Mouse (Mus musculus) hindbrain, embryonic 12.5 days (tissue): ENCODE results near the gene Sirt4. TPM values are rescaled to one million over a fixed set of nuclear protein-coding genes. Genes with fewer than 3 reads are reported as not detected.
"Not testable (repeated sequence)": the region's sequence is repeated elsewhere in the genome, so short reads cannot be mapped to it uniquely, and the experiment has no call there.

Experiments
- ATAC-seq: fragments of 200-750 bp; cut with Nextera tagmentation; 2 replicates; pipeline ENCODE4 v1.8.0; 2017; ENCODE audit warnings: moderate TSS enrichment; ENCODE audit not compliant: low FRiP score
- H3K27ac ChIP-seq: fragments of 300-500 bp; sonication (generic); 2 replicates; pipeline ENCODE4 v1.5.1; 2016; ENCODE audit warnings: mild to moderate bottlenecking
- H3K27me3 ChIP-seq: fragments of 300-500 bp; sonication (generic); 2 replicates; pipeline ENCODE4 v1.6.1; 2016; ENCODE audit warnings: mild to moderate bottlenecking
- H3K36me3 ChIP-seq: fragments of 300-500 bp; sonication (generic); 2 replicates; pipeline ENCODE4 v1.6.1; 2016; ENCODE audit warnings: mild to moderate bottlenecking
- H3K4me1 ChIP-seq: fragments of 300-500 bp; sonication (generic); 2 replicates; pipeline ENCODE4 v1.6.1; 2016
- H3K4me2 ChIP-seq: fragments of 300-500 bp; sonication (generic); replicated peaks from 2 replicates; pipeline ENCODE4 v1.6.1; 2016; ENCODE audit warnings: mild to moderate bottlenecking
- H3K4me3 ChIP-seq: fragments of 300-500 bp; sonication (generic); 2 replicates; pipeline ENCODE4 v1.5.1; 2016; ENCODE audit warnings: mild to moderate bottlenecking
- H3K9ac ChIP-seq: fragments of 300-500 bp; sonication (generic); 2 replicates; pipeline ENCODE4 v1.6.1; 2016; ENCODE audit warnings: mild to moderate bottlenecking, moderate library complexity
- H3K9me3 ChIP-seq: fragments of 300-500 bp; sonication (generic); replicated peaks from 2 replicates; pipeline ENCODE4 v1.6.1; 2016; ENCODE audit warnings: mild to moderate bottlenecking
- WGBS: fragments of 180-500 bp; shearing (Covaris S2); methylation state at CpG from one replicate; pipeline ENCODE4 v1.1.7; 2016; 5-methylcytosine and 5-hydroxymethylcytosine counted together
- polyA plus RNA-seq: library from polyadenylated mRNA; unstranded; fragments of >200 nt; fragmentation: Nextera tagmentation; extraction: Ambion mirVana; gene quantifications from 2 replicates; pipeline ENCODE4 v1.2.1, GENCODE M21; 2016

Gene Sirt4
- polyA plus RNA-seq, 1 experiment from 2014 or later = 24.7 TPM

DNA sequence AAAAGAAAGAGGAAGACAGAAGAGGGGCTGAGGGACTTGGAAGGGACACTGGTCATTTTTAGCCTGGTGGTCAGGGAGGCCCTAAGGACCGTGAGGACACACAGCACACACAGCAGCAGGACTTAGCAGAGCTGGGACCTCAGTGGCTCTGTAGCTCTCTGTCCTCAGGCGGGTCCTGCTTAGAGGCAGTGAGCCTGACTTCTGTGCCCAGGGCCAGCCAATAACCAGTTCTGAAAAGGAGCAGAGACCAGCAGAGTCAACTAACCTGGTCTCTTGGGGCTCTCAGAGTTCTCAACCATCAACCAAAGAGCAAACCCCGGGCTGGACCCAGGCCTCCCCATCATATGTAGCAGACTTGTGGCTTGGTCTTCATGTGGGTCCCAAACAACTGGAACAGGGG is 35.3 kb downstream of the Sirt4 start:
- H3K36me3 ChIP-seq = peaks cover 99% of the 10 kb centered on the region
- no peak overlapping the region for H3K9ac ChIP-seq
- H3K27me3 ChIP-seq = no peaks in the 10 kb centered on the region
- H3K4me1 ChIP-seq = no peaks in the 10 kb centered on the region; the same call in 1 of the 2 replicates
- H3K9me3 ChIP-seq = no peaks in the 10 kb centered on the region
- no peak for ATAC-seq
- no peak overlapping the region for H3K4me2 ChIP-seq
- 89% methylated on average over 3 of the region's 3 CpGs for WGBS
- H3K4me3 ChIP-seq = no peak overlapping the region
- peak overlapping the region; percentile 30; the same call in 1 of the 2 replicates for H3K27ac ChIP-seq

GRCm38 (mm10) chr5:115447108-115447507 is 37.4 kb downstream of the Sirt4 start:
- no peak overlapping the region for H3K4me3 ChIP-seq
- H3K9me3 ChIP-seq = no peaks in the 10 kb centered on the region
- WGBS = 87% methylated on average over 17 of the region's 17 CpGs
- no peaks in the 10 kb centered on the region for H3K27me3 ChIP-seq
- no peak overlapping the region for H3K9ac ChIP-seq
- H3K27ac ChIP-seq = 0 out of 2 replicates have a peak overlapping the region, but pooled peaks have one; percentile 13
- H3K4me2 ChIP-seq = no peak overlapping the region
- no peak for ATAC-seq
- peaks cover 99% of the 10 kb centered on the region for H3K36me3 ChIP-seq
- H3K4me1 ChIP-seq = no peaks in the 10 kb centered on the region

DNA sequence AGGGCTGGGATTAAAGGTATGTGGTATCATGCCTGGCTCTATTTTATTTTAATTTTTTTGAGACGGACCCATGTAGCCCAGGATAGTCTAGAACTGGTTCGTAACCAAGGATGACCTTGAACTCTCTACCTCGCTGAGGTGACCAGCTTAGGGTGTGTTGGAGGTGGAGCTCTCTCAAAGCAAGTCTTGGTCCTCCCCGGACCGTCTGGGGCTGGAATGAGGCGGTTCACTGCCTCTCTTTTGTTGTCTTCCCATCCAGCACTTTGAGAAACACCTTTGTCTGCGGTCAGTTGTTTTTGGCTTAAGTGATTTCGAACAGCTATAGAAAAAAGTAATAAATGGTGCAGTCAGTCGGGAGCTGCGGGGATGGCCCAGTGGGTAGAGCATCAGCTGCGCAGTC is 40.4 kb downstream of the Sirt4 start:
- Histone ChIP-seq H3K9ac (no peak overlapping the region), H3K4me2 (no peak overlapping the region), H3K27ac (no peak overlapping the region), H3K9me3 (no peaks in the 10 kb centered on the region), H3K36me3 (peaks cover 97% of the 10 kb centered on the region), H3K4me3 (no peak overlapping the region), H3K27me3 (no peaks in the 10 kb centered on the region), H3K4me1 (peaks cover 18% of the 10 kb centered on the region)
- no peak for ATAC-seq
- 85% methylated on average over 11 of the region's 11 CpGs for WGBS

DNA sequence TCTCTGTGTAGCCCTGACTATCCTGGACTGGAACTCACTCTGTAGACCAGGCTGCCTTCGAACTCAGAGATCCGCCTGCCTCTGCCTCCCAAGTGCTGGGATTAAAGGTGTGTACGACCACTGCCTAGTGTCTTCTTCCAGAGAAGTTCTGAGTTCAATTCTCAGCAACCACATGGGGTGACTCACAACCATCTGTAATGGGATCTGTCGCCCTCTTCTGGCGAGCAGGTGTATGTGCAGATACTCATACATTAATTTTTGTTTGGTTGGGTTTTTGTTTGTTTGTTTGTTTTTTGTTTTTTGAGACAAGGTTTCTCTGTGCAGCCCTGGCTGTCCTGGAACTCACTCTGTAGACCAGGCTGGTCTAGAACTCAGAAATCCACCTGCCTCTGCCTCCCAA is 41.9 kb downstream of the Sirt4 start:
- not testable (repeated sequence) for H3K4me3 ChIP-seq, H3K4me2 ChIP-seq, ATAC-seq, H3K27me3 ChIP-seq, H3K9me3 ChIP-seq, H3K27ac ChIP-seq, H3K9ac ChIP-seq
- 74% methylated on average over 5 of the region's 5 CpGs for WGBS
- Histone ChIP-seq H3K36me3 (peaks cover 93% of the 10 kb centered on the region), H3K4me1 (peaks cover 33% of the 10 kb centered on the region)

- Histone ChIP-seq H3K36me3 (peaks cover 80% of the 10 kb centered on the region), H3K27me3 (no peaks in the 10 kb centered on the region), H3K9ac (no peak overlapping the region), H3K4me3 (no peak overlapping the region), H3K27ac (peak overlapping the region; percentile 40), H3K9me3 (no peaks in the 10 kb centered on the region), H3K4me2 (0 out of 2 replicates have a peak overlapping the region, but pooled peaks have one; percentile 3), H3K4me1 (peaks cover 45% of the 10 kb centered on the region)
- 33% methylated on average over 14 of the region's 14 CpGs for WGBS
- ATAC-seq = no peak
These were observed 43.2 kb downstream of the Sirt4 start for GRCm38 (mm10) chr5:115441205-115441849.

- Histone ChIP-seq H3K4me1 (peaks cover 72% of the 10 kb centered on the region), H3K4me2 (peak overlapping the region; percentile 80), H3K36me3 (peaks cover 65% of the 10 kb centered on the region), H3K4me3 (peak overlapping the region; percentile 17; the same call in 1 of the 2 replicates), H3K9me3 (no peaks in the 10 kb centered on the region), H3K27ac (peak overlapping the region; percentile 100), H3K9ac (peak overlapping the region; percentile 62), H3K27me3 (no peaks in the 10 kb centered on the region)
- WGBS = 28% methylated on average over 7 of the region's 7 CpGs
- no peak for ATAC-seq
These were observed 45.9 kb downstream of the Sirt4 start for GRCm38 (mm10) chr5:115438667-115439066.

- WGBS = 0% methylated on average over 2 of the region's 2 CpGs
- Histone ChIP-seq H3K4me1 (peaks cover 79% of the 10 kb centered on the region), H3K36me3 (peaks cover 65% of the 10 kb centered on the region), H3K9ac (peak overlapping the region; percentile 62), H3K4me3 (peak overlapping the region; percentile 17), H3K27ac (peak overlapping the region; percentile 100), H3K27me3 (no peaks in the 10 kb centered on the region), H3K9me3 (no peaks in the 10 kb centered on the region), H3K4me2 (peak overlapping the region; percentile 80)
- 0 out of 2 replicates have a peak, but pooled peaks have one; percentile 20 for ATAC-seq
These were observed 46.6 kb downstream of the Sirt4 start for GRCm38 (mm10) chr5:115437945-115438315.

GRCm38 (mm10) chr5:115437242-115437944 is 47.1 kb downstream of the Sirt4 start:
- H3K27ac ChIP-seq = peak overlapping the region; percentile 100
- no peaks in the 10 kb centered on the region for H3K9me3 ChIP-seq
- peak overlapping the region; percentile 100 for H3K4me3 ChIP-seq
- 25% methylated on average over 7 of the region's 7 CpGs for WGBS
- ATAC-seq = no peak
- H3K27me3 ChIP-seq = no peaks in the 10 kb centered on the region
- H3K9ac ChIP-seq = peak overlapping the region; percentile 100
- peaks cover 85% of the 10 kb centered on the region for H3K4me1 ChIP-seq
- peak overlapping the region; percentile 80 for H3K4me2 ChIP-seq
- peaks cover 64% of the 10 kb centered on the region for H3K36me3 ChIP-seq

DNA sequence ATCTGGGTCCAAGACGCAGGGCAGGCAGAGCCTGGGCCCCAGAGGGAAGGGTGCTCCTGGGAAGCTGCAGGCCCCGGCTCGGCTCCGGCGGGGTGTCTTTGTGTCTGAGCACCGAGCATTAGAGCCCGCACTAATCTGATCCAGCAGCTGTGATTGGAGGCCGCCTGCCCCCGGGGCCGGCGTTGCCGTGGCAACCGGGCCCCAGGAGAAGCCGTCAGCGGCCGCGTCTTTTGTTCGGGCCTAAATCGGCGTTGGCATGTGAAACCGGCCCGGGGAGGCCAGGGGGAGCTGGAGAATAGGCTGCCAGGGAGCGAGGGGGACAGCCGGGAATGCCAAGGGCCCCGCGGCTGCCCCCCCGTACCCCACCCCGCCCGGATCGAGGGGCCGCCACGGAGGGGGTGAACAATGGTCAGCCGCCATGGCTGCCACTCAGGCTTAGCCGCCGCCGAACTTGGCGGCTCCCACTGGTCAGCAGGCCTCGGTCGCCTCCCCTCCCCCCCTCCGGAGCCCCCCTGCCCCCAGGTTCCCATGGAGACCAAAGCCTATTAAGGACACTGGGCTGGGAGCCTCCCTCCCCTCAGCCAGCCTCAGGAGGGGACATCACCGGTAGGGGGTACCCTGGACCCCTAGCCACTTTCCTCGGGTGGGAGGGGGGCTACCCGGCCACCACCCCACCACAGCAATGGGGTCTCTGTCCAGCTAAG is 48.0 kb downstream of the Sirt4 start:
- Histone ChIP-seq H3K9me3 (no peaks in the 10 kb centered on the region), H3K4me2 (peak overlapping the region; percentile 80), H3K9ac (peak overlapping the region; percentile 100), H3K4me3 (peak overlapping the region; percentile 100), H3K4me1 (peaks cover 93% of the 10 kb centered on the region), H3K36me3 (peaks cover 56% of the 10 kb centered on the region), H3K27me3 (no peaks in the 10 kb centered on the region), H3K27ac (peak overlapping the region; percentile 100)
- peak; percentile 88 for ATAC-seq
- WGBS = under 1% methylated on average over 43 of the region's 43 CpGs

DNA sequence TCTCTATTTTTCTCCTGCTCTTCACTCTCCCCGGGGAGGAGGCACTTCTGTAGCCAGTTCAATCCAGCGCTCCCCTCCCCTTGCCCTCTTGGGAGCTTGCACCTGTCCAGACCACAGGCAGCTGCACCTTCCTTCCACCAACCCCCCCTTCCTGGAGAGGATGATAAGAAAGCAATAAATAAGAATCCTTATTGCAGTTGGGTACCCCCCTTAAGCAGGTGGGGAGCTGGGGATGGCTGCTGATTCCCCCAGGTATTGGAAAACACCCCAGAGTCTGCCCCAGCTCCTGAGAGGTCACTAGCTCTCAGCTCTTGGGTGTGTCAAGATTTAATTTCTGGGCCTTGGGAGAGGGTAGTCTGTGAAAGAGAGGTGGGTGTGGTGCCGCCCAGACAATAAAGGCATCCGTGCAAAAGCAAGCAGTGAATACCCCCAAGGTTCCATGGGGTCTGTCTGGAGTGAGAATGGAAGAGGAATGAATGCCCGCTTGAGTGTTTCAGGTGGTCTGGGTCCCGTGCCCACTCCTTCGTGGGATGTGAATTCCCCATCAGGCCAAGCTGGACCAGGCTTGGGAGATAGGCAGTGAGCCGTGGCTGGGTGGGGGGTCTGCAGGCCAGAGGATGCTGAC is 48.7 kb downstream of the Sirt4 start:
- no peak; the same call in 1 of the 2 replicates for ATAC-seq
- peak overlapping the region; percentile 100 for H3K9ac ChIP-seq

DNA sequence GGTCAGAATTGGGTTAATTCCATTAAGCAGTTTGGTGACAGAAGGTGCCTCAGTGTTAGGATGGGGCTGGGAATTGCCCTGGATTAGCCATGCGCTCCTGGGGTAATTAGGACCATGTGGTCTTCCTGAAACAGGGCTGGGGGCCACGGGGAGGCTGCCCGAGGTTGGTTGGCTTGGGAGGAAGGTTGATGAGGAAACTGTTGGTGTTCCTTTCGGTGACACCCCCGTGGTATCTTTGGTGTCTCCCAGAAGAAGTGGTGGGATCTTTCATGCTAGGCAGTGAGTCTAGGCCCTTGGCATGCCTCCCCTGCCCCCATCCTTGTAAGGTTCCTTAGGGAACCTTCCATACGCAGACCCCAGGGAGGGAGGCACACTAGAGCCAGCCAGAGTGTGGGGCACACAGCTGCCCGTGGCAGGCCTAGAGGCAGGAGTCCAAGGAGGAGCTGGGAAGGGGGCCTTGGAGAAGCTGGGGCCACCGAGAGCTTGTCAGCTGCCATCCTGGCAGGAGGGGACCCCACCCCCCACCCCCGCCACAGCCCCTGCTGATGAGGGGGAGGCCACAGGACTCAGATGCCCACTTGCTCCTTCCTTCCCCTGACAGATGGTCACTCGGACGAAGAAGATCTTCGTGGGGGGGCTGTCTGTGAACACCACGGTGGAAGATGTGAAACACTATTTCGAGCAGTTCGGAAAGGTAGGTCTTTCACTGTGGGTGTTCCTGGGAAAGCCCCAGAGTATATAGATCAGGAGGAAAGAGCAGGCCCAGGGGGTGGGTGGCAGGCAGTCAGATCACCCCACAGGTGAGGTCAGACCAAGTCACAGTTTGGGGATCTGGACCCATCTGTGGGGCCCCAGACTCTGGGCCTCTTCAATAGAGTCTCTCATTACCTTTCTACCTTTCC is 49.4 kb downstream of the Sirt4 start:
- 17% methylated on average over 15 of the region's 15 CpGs for WGBS
- Histone ChIP-seq H3K27me3 (no peaks in the 10 kb centered on the region), H3K9ac (peak overlapping the region; percentile 100), H3K4me2 (peak overlapping the region; percentile 80), H3K4me1 (peaks cover 87% of the 10 kb centered on the region), H3K9me3 (no peaks in the 10 kb centered on the region), H3K27ac (peak overlapping the region; percentile 100), H3K4me3 (peak overlapping the region; percentile 100), H3K36me3 (peaks cover 43% of the 10 kb centered on the region)
- ATAC-seq = no peak

More for the DNA sequence above, 48.7 kb downstream of the Sirt4 start:
- H3K4me1 ChIP-seq = peaks cover 91% of the 10 kb centered on the region
- H3K36me3 ChIP-seq = peaks cover 48% of the 10 kb centered on the region
- H3K4me2 ChIP-seq = peak overlapping the region; percentile 80
- H3K27me3 ChIP-seq = no peaks in the 10 kb centered on the region
- H3K4me3 ChIP-seq = peak overlapping the region; percentile 100
- 1% methylated on average over 8 of the region's 8 CpGs for WGBS
- peak overlapping the region; percentile 100 for H3K27ac ChIP-seq
- no peaks in the 10 kb centered on the region for H3K9me3 ChIP-seq
